Mouse (Mus musculus) brain, embryonic 14.5 days (tissue): ENCODE results near the gene Eml2.

Experiments used
- CTCF ChIP-seq: fragments of 200-500 bp; IDR thresholded peaks from 2 replicates; pipeline ENCODE4 v1.5.1; 2012; ENCODE audit warnings: inconsistent platforms, mild to moderate bottlenecking, moderate library complexity, borderline replicate concordance; ENCODE audit not compliant: insufficient read depth, insufficient read length; ENCODE audit errors: extremely low read depth
- POLR2A ChIP-seq: fragments of 200-500 bp; IDR thresholded peaks from 2 replicates; pipeline ENCODE4 v1.6.1; 2012; ENCODE audit warnings: mild to moderate bottlenecking, inconsistent platforms, borderline replicate concordance; ENCODE audit not compliant: poor library complexity, insufficient read depth, insufficient read length, severe bottlenecking; ENCODE audit errors: extremely low read depth

DNA sequence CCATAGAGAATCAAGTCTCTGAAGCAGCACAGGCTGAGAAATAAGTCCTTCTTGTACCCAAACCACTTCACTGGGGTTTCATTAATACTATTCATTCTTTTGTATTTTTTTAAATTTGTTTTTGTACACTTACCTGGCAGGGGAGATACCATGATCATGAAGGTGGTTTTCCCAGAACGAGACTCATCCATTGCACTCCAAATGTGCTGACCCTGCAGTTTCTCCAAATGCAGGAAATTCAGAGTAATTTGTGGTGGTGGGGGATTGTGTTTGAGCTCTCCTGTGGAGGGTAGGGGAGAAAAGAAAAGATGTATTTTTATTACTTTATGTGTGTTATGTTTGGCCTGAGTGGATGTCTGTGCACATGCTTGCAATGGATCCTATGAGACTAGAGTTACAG, 65.8 kb downstream of the Eml2 start:
- TF ChIP-seq POLR2A (no peak), CTCF (no peak)
